Mouse (Mus musculus) cerebellum, adult 11 months (tissue): Measurements from ENCODE around the gene Cpb2.

Experiments
- DNase-seq: peaks from one replicate; pipeline ENCODE4 v3.0.0; 2022

Cpb2 gene

DNA sequence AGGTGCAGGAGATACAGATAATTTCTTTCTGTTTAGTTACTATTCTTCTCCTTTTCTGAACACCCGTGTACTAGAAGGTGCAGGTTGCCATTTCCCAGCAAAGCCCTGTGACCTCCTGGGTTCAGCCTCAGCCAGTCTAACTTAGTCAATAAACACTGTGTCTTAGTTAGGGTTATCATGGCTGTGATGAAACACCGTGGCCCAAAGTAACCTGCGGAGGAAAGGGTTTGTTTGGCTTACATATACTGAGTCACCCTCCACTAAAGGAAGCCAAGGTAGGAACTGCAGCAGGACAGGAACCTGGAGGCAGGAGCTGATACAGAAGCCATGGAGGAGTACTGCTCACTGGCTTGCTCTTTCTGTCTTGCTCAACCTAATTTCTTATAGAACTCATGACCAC, 8.3 kb downstream of the Cpb2 start:
- no peak for DNase-seq

GRCm38 (mm10) chr14:75256521-75256920, 14.4 kb downstream of the Cpb2 start:
- DNase-seq: no peak

GRCm38 (mm10) chr14:75269531-75269930, 27.4 kb downstream of the Cpb2 start:
- DNase-seq: no peak

GRCm38 (mm10) chr14:75279716-75280115, 37.6 kb downstream of the Cpb2 start:
- DNase-seq: no peak

DNA sequence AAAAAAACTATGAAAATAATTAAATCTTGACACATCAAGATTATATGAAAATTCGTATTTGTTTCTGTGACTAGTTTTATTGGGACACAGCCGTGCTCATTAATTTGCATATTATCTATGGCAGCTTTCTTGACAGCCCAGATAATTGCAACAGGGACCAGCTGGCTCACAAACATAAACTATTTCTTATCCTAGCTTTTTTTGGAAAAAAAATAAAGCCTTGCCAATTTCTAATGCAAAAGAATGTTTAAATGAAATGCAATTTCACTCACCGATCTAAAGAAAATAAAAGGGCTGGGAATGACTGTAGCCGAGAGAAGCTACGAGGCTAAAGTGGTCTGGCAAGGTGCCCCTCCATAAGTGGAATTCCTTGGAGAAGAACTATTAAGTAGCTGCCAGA, 38.3 kb downstream of the Cpb2 start:
- DNase-seq: no peak

- DNase-seq: no peak
Measured at GRCm38 (mm10) chr14:75283609-75284192, 41.6 kb downstream of the Cpb2 start.

DNA sequence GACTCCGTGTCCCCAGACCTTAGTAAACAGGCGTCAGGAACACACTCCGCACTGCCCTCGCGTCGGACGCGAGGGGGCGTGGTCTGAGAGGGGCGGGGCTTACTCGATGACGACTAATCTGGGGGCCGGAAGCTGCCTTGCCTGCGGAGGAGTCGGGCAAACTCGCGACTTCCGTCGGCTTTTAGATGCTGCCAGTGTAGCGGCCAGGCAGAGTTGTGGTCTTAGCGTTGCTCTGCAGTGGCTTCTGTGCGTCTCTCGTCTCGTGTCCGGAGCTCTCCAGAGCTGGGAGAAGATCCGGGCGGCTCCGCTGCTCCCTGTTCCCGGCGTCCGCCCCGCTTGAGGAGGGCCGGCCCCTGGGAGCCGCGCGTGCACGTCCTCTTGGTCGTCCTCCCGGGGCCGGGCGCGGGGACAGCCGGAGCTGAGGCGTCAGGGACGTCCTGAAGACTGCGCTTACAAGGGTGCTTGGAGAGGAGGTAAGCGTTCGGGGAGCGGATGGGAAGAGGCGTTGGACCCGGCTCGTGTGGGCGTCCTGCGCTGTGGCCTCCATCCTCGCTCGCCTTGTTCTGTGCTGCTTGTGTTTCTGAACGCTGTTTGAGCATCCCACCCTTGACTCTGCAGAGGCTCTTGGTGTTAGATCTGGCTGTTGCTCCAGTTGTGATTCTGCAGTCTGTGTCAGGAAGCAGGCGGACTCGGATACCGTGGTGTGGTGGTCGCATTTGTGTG, 42.3 kb downstream of the Cpb2 start, which contains the start of gene Zc3h13:
Gene Zc3h13 (plus strand): TSS at position 181 of the 723 bp plus-strand sequence.
- DNase-seq: peak; percentile 95

DNA sequence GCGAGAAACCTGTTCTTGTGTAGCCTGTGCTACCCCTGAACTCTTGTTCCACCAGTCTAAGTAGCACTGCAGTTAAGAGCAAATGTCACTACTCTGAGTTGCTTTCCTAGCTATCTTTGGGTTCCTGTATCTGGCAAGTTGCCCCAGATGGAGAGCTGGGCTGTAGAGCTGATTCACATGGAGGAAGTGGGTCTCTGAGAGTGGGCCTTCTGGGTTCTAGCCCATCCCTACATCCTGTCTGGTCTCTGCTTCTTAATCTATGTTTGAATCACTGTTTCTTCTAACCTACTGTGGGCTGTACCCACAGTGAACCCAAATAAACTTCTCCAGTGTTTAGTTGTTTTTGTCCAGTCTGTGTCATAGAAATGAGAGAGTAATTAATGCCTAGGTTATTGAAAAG, 59.0 kb downstream of the Cpb2 start:
- no peak for DNase-seq

GRCm38 (mm10) chr14:75303807-75304206, 61.7 kb downstream of the Cpb2 start:
- DNase-seq: no peak

GRCm38 (mm10) chr14:75307855-75308254, 65.8 kb downstream of the Cpb2 start:
- no peak for DNase-seq

GRCm38 (mm10) chr14:75309336-75309992, 67.4 kb downstream of the Cpb2 start:
- DNase-seq: no peak

DNA sequence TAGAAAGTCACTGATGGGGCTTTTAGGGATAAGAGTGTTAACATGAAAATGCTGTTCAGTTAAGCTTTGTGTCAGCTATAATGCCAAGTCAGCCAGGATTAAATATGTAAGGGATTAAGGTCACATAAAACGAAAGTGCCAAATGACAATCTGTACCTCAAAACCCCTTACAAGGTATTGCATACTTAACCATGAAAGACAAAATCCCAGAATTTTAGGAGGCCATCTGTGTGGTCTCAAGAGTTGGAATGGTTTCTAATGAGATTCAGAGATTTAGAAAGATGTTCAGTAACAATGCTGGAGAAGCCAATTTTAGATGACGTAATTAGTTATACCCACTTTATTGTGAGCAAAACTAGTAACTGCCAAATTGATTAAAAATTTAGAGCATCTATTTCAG, 72.4 kb downstream of the Cpb2 start:
- no peak for DNase-seq

- no peak for DNase-seq
Measured at GRCm38 (mm10) chr14:75318736-75319135, 76.6 kb downstream of the Cpb2 start.

- DNase-seq: no peak
Measured at GRCm38 (mm10) chr14:75320269-75320668, 78.2 kb downstream of the Cpb2 start.

- DNase-seq: no peak
Measured at GRCm38 (mm10) chr14:75323354-75323753, 81.3 kb downstream of the Cpb2 start.

- DNase-seq: no peak
Measured at GRCm38 (mm10) chr14:75328062-75328461, 86.0 kb downstream of the Cpb2 start.

GRCm38 (mm10) chr14:75330621-75331020, 88.5 kb downstream of the Cpb2 start:
- no peak for DNase-seq
